Mouse (Mus musculus) heart, embryonic 12.5 days (tissue): ENCODE data around the gene Myt1l. TPM values are rescaled to one million over a fixed set of nuclear protein-coding genes. Genes with fewer than 3 reads are reported as not detected.

ENCODE experiments used
- ATAC-seq: fragments of 200-750 bp; cut with Nextera tagmentation; 2 replicates; pipeline ENCODE4 v1.8.0; 2017; ENCODE audit warnings: moderate TSS enrichment, moderate library complexity; ENCODE audit not compliant: insufficient number of reproducible peaks, low FRiP score
- H3K27ac ChIP-seq: fragments of 300-500 bp; sonication (generic); 2 replicates; pipeline ENCODE4 v1.5.1; 2016; ENCODE audit warnings: mild to moderate bottlenecking, moderate library complexity; ENCODE audit not compliant: poor library complexity, severe bottlenecking
- H3K27me3 ChIP-seq: fragments of 300-500 bp; sonication (generic); replicated peaks from 2 replicates; pipeline ENCODE4 v1.6.1; 2016; ENCODE audit warnings: mild to moderate bottlenecking, moderate library complexity
- H3K36me3 ChIP-seq: fragments of 300-500 bp; sonication (generic); 2 replicates; pipeline ENCODE4 v1.6.1; 2016; ENCODE audit warnings: mild to moderate bottlenecking, moderate library complexity
- H3K4me1 ChIP-seq: fragments of 300-500 bp; sonication (generic); replicated peaks from 2 replicates; pipeline ENCODE4 v1.6.1; 2016; ENCODE audit warnings: mild to moderate bottlenecking
- H3K4me2 ChIP-seq: fragments of 300-500 bp; sonication (generic); 2 replicates; pipeline ENCODE4 v1.6.1; 2016; ENCODE audit warnings: mild to moderate bottlenecking, moderate library complexity
- H3K4me3 ChIP-seq: fragments of 300-500 bp; sonication (generic); 2 replicates; pipeline ENCODE4 v1.5.1; 2016; ENCODE audit warnings: mild to moderate bottlenecking
- H3K9ac ChIP-seq: fragments of 300-500 bp; sonication (generic); 2 replicates; pipeline ENCODE4 v1.6.1; 2016; ENCODE audit warnings: mild to moderate bottlenecking, moderate library complexity
- H3K9me3 ChIP-seq: fragments of 300-500 bp; sonication (generic); replicated peaks from 2 replicates; pipeline ENCODE4 v1.6.1; 2016; ENCODE audit warnings: mild to moderate bottlenecking, moderate library complexity
- WGBS: fragments of 180-500 bp; shearing (Covaris S2); methylation state at CpG from one replicate; pipeline ENCODE4 v1.1.7; 2016; 5-methylcytosine and 5-hydroxymethylcytosine counted together
- polyA plus RNA-seq: library from polyadenylated mRNA; unstranded; fragments of >200 nt; fragmentation: Nextera tagmentation; extraction: Ambion mirVana; gene quantifications from 2 replicates; pipeline ENCODE4 v1.2.1, GENCODE M21; 2016

Myt1l gene
- polyA plus RNA-seq, 1 experiment from 2014 or later, result 0.09 TPM

GRCm38 (mm10) chr12:29872156-29872815 is 344.1 kb downstream of the Myt1l start:
- Histone ChIP-seq H3K4me2 (no peak overlapping the region), H3K27me3 (no peaks in the 10 kb centered on the region), H3K4me3 (no peak overlapping the region), H3K9ac (no peak overlapping the region), H3K9me3 (no peaks in the 10 kb centered on the region), H3K27ac (no peak overlapping the region), H3K36me3 (no peaks in the 10 kb centered on the region), H3K4me1 (0 out of 2 replicates have a peak, but pooled peaks cover 10% of the 10 kb centered on the region)
- 47% methylated on average over 7 of the region's 7 CpGs for WGBS
- ATAC-seq, result peak; percentile 15; the same call in 1 of the 2 replicates

- Histone ChIP-seq H3K27ac (no peak overlapping the region), H3K4me2 (no peak overlapping the region), H3K4me1 (0 out of 2 replicates have a peak, but pooled peaks cover 7% of the 10 kb centered on the region), H3K36me3 (no peaks in the 10 kb centered on the region), H3K27me3 (no peaks in the 10 kb centered on the region), H3K9me3 (no peaks in the 10 kb centered on the region), H3K4me3 (no peak overlapping the region), H3K9ac (no peak overlapping the region)
- WGBS, result 46% methylated on average over 1 of the region's 1 CpGs
- ATAC-seq, result no peak
These were observed 345.1 kb downstream of the Myt1l start for GRCm38 (mm10) chr12:29873281-29873772.

DNA sequence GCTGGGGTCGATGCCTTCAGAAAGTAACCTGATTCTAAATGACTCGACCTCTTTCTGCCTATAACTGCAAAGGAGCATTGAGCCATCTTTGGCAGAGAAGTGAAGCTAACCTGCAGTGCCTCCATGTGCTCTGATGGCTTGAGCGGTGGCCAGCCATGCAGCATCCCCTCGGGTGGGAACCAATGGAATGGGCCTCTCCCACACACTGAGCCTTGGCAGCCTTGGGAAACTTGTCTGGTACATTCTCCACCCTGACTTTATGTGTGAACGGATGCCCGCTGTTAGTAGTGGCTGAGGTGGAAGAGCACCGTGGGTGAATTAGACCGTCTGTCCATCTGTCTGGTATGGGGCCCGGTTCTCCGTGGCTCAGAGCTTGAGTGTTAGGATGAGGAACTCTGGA is 349.8 kb downstream of the Myt1l start:
- Histone ChIP-seq H3K4me2 (no peak overlapping the region), H3K9ac (no peak overlapping the region), H3K36me3 (no peaks in the 10 kb centered on the region), H3K9me3 (no peaks in the 10 kb centered on the region), H3K27ac (no peak overlapping the region), H3K4me3 (no peak overlapping the region), H3K27me3 (no peaks in the 10 kb centered on the region), H3K4me1 (0 out of 2 replicates have a peak, but pooled peaks cover 3% of the 10 kb centered on the region)
- WGBS, result 82% methylated on average over 10 of the region's 10 CpGs
- no peak for ATAC-seq

- WGBS, result 20% methylated on average over 9 of the region's 9 CpGs
- Histone ChIP-seq H3K36me3 (no peaks in the 10 kb centered on the region), H3K9me3 (no peaks in the 10 kb centered on the region), H3K4me1 (0 out of 2 replicates have a peak, but pooled peaks cover 3% of the 10 kb centered on the region), H3K27me3 (no peaks in the 10 kb centered on the region), H3K27ac (no peak overlapping the region), H3K4me3 (no peak overlapping the region), H3K4me2 (no peak overlapping the region), H3K9ac (no peak overlapping the region)
- no peak for ATAC-seq
These were observed 354.9 kb downstream of the Myt1l start for GRCm38 (mm10) chr12:29882871-29883617.

- Histone ChIP-seq H3K27ac (no peak overlapping the region), H3K36me3 (no peaks in the 10 kb centered on the region), H3K9ac (no peak overlapping the region), H3K4me1 (0 out of 2 replicates have a peak, but pooled peaks cover 3% of the 10 kb centered on the region), H3K9me3 (no peaks in the 10 kb centered on the region), H3K4me2 (no peak overlapping the region), H3K4me3 (no peak overlapping the region), H3K27me3 (no peaks in the 10 kb centered on the region)
- no peak for ATAC-seq
- WGBS, result 73% methylated on average over 5 of the region's 5 CpGs
These were observed 356.2 kb downstream of the Myt1l start for GRCm38 (mm10) chr12:29884376-29884775.

DNA sequence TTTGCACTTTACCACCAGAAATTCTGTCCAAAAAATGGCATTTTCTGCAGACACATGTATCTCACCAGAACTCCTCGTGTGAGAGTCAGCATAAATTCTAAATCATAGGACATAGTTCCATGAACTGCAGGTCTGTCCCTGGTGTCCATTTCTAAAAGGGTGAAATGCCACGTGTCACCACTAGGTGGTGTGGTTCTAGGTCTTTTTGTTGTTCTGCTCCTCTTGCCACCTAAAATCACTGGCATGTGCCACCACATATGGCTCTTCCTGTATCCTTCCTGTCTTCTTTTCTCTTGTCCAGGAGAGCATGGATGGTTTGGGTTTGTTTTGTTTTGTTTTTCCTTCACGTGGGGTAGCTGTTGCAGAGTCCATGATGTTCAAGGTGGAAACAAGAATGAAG is 366.5 kb downstream of the Myt1l start:
- ATAC-seq, result no peak
- peaks cover 7% of the 10 kb centered on the region; the same call in 1 of the 2 replicates for H3K27me3 ChIP-seq
- H3K9me3 ChIP-seq, result no peaks in the 10 kb centered on the region
- no peaks in the 10 kb centered on the region for H3K36me3 ChIP-seq
- no peak overlapping the region for H3K4me3 ChIP-seq
- no peaks in the 10 kb centered on the region for H3K4me1 ChIP-seq
- H3K9ac ChIP-seq, result no peak overlapping the region
- no peak overlapping the region for H3K4me2 ChIP-seq
- no peak overlapping the region for H3K27ac ChIP-seq
- 17% methylated on average over 3 of the region's 3 CpGs for WGBS

GRCm38 (mm10) chr12:29897533-29898085 is 369.4 kb downstream of the Myt1l start:
- Histone ChIP-seq H3K9ac (no peak overlapping the region), H3K27me3 (peaks cover 7% of the 10 kb centered on the region; the same call in 1 of the 2 replicates), H3K4me3 (no peak overlapping the region), H3K27ac (no peak overlapping the region), H3K4me1 (no peaks in the 10 kb centered on the region), H3K9me3 (no peaks in the 10 kb centered on the region), H3K36me3 (no peaks in the 10 kb centered on the region), H3K4me2 (no peak overlapping the region)
- 70% methylated on average over 3 of the region's 3 CpGs for WGBS
- ATAC-seq, result no peak

- WGBS, result 73% methylated on average over 4 of the region's 4 CpGs
- H3K4me3 ChIP-seq, result no peak overlapping the region
- H3K27ac ChIP-seq, result no peak overlapping the region
- no peak for ATAC-seq
- no peak overlapping the region for H3K9ac ChIP-seq
- H3K36me3 ChIP-seq, result no peaks in the 10 kb centered on the region
- no peaks in the 10 kb centered on the region for H3K27me3 ChIP-seq
- no peaks in the 10 kb centered on the region for H3K4me1 ChIP-seq
- H3K9me3 ChIP-seq, result no peaks in the 10 kb centered on the region
- no peak overlapping the region for H3K4me2 ChIP-seq
These were observed 376.1 kb downstream of the Myt1l start for GRCm38 (mm10) chr12:29904101-29904874.

DNA sequence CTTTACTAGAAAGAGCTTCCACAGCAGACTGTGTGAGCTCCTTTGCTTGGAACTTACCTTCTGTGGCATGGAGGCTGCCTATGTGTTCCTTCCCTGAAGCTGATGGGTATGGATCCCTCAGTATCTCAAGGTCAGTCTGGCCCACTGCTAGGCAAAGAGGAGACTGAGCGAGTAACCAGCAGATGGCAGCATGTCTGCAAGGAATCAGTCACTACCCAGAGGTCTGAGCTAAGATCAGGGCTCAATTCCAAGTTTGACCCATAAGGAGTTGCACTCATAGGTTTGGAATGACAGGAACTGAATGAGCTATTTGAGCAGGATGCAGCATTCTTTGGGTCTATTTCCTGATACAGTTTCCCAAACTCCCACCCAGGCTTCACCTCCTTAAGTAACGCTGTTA is 378.9 kb downstream of the Myt1l start:
- ATAC-seq, result peak; percentile 74; the same call in 1 of the 2 replicates
- H3K4me3 ChIP-seq, result no peak overlapping the region
- H3K4me1 ChIP-seq, result no peaks in the 10 kb centered on the region
- H3K27me3 ChIP-seq, result no peaks in the 10 kb centered on the region
- no peaks in the 10 kb centered on the region for H3K36me3 ChIP-seq
- WGBS, result 24% methylated on average over 2 of the region's 2 CpGs
- H3K27ac ChIP-seq, result no peak overlapping the region
- no peak overlapping the region for H3K4me2 ChIP-seq
- no peaks in the 10 kb centered on the region for H3K9me3 ChIP-seq
- H3K9ac ChIP-seq, result no peak overlapping the region

DNA sequence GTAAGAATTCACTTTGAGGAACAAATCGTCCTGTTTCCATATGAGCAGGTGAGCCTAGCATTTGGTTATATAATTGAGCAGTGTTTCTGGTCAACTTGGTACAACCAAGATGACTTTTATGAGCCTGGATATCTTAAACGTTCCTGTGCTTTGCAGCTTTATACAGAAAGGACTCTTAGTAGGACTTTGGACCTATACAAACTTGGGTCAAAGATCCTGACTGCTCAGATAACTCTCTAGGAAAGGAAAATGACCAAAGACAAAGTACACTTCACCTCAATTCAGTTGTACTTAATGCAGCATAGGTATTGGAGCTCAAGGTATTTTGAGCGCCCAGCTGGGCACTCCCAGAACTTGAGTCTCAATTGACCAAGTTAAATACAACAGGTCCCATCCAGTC is 388.0 kb downstream of the Myt1l start:
- ATAC-seq, result no peak
- no peaks in the 10 kb centered on the region for H3K36me3 ChIP-seq
- 71% methylated on average over 3 of the region's 3 CpGs for WGBS

More for the DNA sequence above, 388.0 kb downstream of the Myt1l start:
- Histone ChIP-seq H3K27me3 (no peaks in the 10 kb centered on the region), H3K4me2 (no peak overlapping the region), H3K27ac (no peak overlapping the region), H3K9me3 (0 out of 2 replicates have a peak, but pooled peaks cover 5% of the 10 kb centered on the region), H3K4me3 (no peak overlapping the region), H3K4me1 (no peaks in the 10 kb centered on the region), H3K9ac (no peak overlapping the region)
